Mouse (Mus musculus) liver, adult 2 months (tissue): Measurements from ENCODE around the gene Fam208a.

Source experiments
- CTCF ChIP-seq: fragments of 200-500 bp; IDR thresholded peaks from 2 replicates; pipeline ENCODE4 v1.5.1; 2011; ENCODE audit warnings: low read depth, low read length, control low read depth
- POLR2A ChIP-seq: fragments of 200-500 bp; IDR thresholded peaks from 2 replicates; pipeline ENCODE4 v1.6.1; 2011; ENCODE audit warnings: low read length, control low read depth; ENCODE audit not compliant: insufficient read depth; ENCODE audit errors: extremely low read depth

GRCm38 (mm10) chr14:27389722-27390121 is 38.9 kb upstream of the Fam208a start:
- TF ChIP-seq CTCF, result no peak
- no peak for TF ChIP-seq POLR2A
